Mouse (Mus musculus) E14TG2a.4 (cell line): ENCODE data around the gene Nr1i3.
A peak's percentile ranks its signal among the peaks of the same experiment; 100 is the strongest.
"Not testable (repeated sequence)": the region's sequence is repeated elsewhere in the genome, so short reads cannot be mapped to it uniquely, and the experiment has no call there.

Experiments used
- H3K27me3 ChIP-seq: 2 replicates; pipeline ENCODE4 v1.6.1; 2014; ENCODE audit warnings: low read length, control low read depth; ENCODE audit not compliant: insufficient read depth
- H3K36me3 ChIP-seq: 2 replicates; pipeline ENCODE4 v1.6.1; 2014; ENCODE audit warnings: low read length, control low read depth; ENCODE audit not compliant: insufficient read depth
- H3K4me1 ChIP-seq: replicated peaks from 2 replicates; pipeline ENCODE4 v1.6.1; 2014; ENCODE audit warnings: low read depth, low read length, control low read depth
- H3K4me3 ChIP-seq: replicated peaks from 2 replicates; pipeline ENCODE4 v1.5.1; 2014; ENCODE audit warnings: mild to moderate bottlenecking, low read length
- H3K9me3 ChIP-seq: 2 replicates; pipeline ENCODE4 v1.6.1; 2014; ENCODE audit warnings: low read length, control low read depth
- CTCF ChIP-seq: conservative IDR thresholded peaks from 2 replicates; pipeline ENCODE4 v1.5.1; 2014; ENCODE audit warnings: low read length
- NANOG ChIP-seq: IDR thresholded peaks from 2 replicates; pipeline ENCODE4 v1.6.1; 2014; ENCODE audit warnings: borderline replicate concordance, low read length, mixed read lengths
- POU5F1 ChIP-seq: IDR thresholded peaks from 2 replicates; pipeline ENCODE4 v1.6.1; 2014; ENCODE audit warnings: low read length, borderline replicate concordance

Gene Nr1i3

DNA sequence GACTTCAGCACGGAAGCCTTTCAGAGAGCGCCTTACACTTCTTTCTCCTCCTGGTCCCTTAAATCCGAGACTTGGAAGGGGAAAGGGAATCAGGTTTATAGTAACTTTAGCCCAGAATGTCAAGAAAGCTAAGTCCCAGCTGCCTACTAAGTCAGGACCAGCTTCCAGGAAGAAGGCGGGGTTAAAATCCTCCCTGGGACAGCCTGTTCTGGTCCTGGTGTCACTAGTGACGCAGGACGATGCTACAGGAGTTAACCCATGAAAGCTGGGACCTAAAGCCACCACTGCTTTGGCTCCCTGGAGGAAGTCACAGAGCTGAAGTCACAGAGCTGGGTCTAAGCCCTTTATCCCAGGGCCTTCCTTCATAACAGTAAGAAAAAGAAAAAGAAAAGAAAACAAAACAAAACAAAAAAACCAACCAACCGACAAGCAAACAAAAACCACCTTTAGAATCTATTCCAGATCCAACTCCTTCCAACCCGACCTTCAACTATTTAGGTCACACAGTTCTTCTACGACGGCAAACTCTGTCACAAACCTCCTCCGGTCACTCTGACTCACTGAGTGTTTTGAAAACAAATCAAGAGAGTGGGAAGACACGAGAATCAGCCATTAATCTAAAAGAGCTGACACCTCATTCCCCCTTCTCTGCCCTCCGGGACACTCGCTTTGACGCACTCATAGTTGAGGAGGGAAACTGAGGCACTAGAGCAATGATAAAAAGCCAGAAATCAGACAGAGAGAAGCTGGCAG is 26.4 kb downstream of the Nr1i3 start:
- no peaks in the 10 kb centered on the region for H3K9me3 ChIP-seq
- TF ChIP-seq CTCF = no peak
- no peak for TF ChIP-seq NANOG
- TF ChIP-seq POU5F1 = no peak
- no peaks in the 10 kb centered on the region for H3K27me3 ChIP-seq
- peaks cover 88% of the 10 kb centered on the region for H3K36me3 ChIP-seq
- peaks cover 57% of the 10 kb centered on the region for H3K4me1 ChIP-seq
- no peak overlapping the region for H3K4me3 ChIP-seq

DNA sequence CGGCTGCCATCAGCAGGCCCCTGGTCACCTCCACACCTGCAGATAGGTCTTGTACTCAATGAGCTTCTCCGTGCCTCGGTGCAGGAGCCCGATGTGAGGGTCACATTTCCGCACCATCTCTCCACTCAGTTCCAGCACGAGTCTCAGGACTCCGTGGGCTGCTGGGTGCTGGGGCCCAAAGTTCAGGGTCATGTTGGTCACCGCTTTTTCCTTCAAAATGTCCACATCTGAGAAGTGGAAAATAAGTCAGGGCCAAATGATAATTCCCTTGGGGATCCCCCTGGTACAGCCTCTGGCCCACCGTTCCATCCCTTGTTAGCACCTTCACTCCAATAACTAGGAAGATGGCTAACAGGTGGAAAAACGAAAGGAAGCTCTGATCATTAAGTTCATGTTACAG is 27.1 kb downstream of the Nr1i3 start:
- no peak overlapping the region for H3K4me3 ChIP-seq
- peaks cover 64% of the 10 kb centered on the region for H3K4me1 ChIP-seq
- TF ChIP-seq POU5F1 (no peak), CTCF (no peak), NANOG (no peak)
- H3K36me3 ChIP-seq = peaks cover 85% of the 10 kb centered on the region
- H3K27me3 ChIP-seq = no peaks in the 10 kb centered on the region
- no peaks in the 10 kb centered on the region for H3K9me3 ChIP-seq

DNA sequence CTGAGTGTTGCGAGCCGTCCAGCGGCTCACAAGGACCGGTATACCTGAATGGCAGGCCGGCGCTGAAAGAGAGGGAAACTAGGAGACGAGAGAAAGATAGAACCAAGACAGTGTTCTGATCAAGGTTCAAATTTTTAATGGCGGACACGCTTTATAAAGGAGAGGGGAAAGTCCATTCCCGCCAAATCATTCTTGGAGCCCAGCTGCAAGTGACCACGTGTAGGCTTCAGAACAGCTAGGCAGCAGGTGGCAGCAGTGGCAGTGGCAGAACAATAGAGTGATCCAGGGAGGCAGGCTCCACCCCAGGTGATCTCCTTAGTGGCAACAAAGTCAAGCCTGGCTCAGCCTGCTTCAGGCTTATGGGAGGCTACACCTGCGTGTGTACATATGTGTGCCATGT is 28.2 kb downstream of the Nr1i3 start:
- peaks cover 76% of the 10 kb centered on the region for H3K36me3 ChIP-seq
- not testable (repeated sequence) for H3K27me3 ChIP-seq, H3K4me3 ChIP-seq, H3K9me3 ChIP-seq
- peaks cover 64% of the 10 kb centered on the region for H3K4me1 ChIP-seq

GRCm38 (mm10) chr1:171245353-171245752 is 31.6 kb downstream of the Nr1i3 start:
- TF ChIP-seq POU5F1 = no peak
- TF ChIP-seq NANOG = no peak
- TF ChIP-seq CTCF = no peak
- Histone ChIP-seq H3K4me3 (no peak overlapping the region; the same call in 1 of the 2 replicates), H3K4me1 (peaks cover 74% of the 10 kb centered on the region), H3K36me3 (peaks cover 45% of the 10 kb centered on the region), H3K27me3 (peaks cover 2% of the 10 kb centered on the region; the same call in 1 of the 2 replicates), H3K9me3 (no peaks in the 10 kb centered on the region)

DNA sequence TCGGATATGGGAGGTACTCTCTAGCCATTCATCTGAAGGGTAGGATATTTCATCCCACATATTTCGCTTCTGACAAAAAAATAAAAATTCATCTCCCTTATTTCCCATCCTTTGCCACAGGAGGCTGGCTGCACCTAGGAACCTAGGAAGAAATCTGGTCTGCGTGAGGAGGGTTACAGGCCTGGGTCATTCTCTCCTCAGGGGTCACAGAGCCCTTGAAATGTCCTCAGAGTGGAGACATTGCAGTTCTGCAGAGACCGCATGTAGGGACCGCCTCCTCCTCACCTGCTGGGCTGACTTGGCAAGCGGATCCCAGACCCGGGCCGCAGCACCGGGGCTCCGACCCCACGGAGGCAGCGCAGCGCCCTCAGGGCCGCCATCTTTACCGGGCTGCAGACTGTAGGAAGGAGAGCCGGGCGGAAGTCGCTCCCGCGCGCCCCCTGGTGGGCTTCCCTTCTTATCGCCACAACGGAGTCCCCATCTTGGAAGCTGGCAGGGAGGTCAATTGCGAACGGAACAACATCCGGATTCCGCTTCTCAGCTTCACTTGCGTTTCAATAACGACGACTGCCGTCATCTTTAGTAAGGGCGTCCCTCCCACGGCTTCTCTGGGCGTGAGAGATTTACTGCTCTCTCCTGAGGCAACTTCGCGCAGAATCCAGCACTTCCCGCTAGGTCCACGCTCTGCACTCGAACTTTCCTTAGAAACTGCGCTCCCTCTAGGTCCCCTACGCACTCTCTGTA is 33.1 kb downstream of the Nr1i3 start:
- TF ChIP-seq CTCF (peak; percentile 59), POU5F1 (no peak), NANOG (no peak)
- H3K4me1 ChIP-seq = peaks cover 74% of the 10 kb centered on the region
- peaks cover 30% of the 10 kb centered on the region for H3K36me3 ChIP-seq
- H3K27me3 ChIP-seq = peaks cover 11% of the 10 kb centered on the region; the same call in 1 of the 2 replicates
- peak overlapping the region; percentile 91 for H3K4me3 ChIP-seq
- no peaks in the 10 kb centered on the region for H3K9me3 ChIP-seq

- H3K4me1 ChIP-seq = peaks cover 75% of the 10 kb centered on the region
- no peak for TF ChIP-seq POU5F1
- no peak for TF ChIP-seq NANOG
- no peak for TF ChIP-seq CTCF
- H3K27me3 ChIP-seq = peaks cover 11% of the 10 kb centered on the region; the same call in 1 of the 2 replicates
- H3K4me3 ChIP-seq = peak overlapping the region; percentile 91
- no peaks in the 10 kb centered on the region for H3K9me3 ChIP-seq
- peaks cover 27% of the 10 kb centered on the region for H3K36me3 ChIP-seq
Observed at GRCm38 (mm10) chr1:171247453-171247841, 33.7 kb downstream of the Nr1i3 start.

DNA sequence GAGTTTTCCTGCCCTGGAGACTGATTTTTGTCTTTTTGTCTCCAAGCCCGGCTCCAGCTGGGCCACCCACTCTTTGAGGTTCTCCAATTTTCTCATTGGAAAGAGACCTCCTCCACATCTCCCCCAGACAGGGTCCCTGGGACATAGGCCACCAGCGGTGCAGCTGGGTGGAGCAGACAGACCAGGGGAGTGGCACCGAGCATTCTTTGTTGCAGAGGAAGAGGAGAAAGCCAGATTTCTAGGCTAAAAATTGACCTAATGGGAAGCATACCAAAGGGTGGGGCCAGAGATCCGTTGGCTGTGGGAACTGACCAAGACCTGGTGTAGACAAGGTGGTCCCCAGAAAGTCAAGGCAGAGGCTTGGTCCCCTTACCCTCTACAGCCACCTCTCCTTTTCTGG is 34.1 kb downstream of the Nr1i3 start:
- H3K27me3 ChIP-seq = peaks cover 12% of the 10 kb centered on the region; the same call in 1 of the 2 replicates
- no peaks in the 10 kb centered on the region for H3K9me3 ChIP-seq
- peak overlapping the region; percentile 91 for H3K4me3 ChIP-seq
- peaks cover 75% of the 10 kb centered on the region for H3K4me1 ChIP-seq
- H3K36me3 ChIP-seq = peaks cover 22% of the 10 kb centered on the region
- no peak for TF ChIP-seq CTCF
- no peak for TF ChIP-seq POU5F1
- TF ChIP-seq NANOG = no peak

DNA sequence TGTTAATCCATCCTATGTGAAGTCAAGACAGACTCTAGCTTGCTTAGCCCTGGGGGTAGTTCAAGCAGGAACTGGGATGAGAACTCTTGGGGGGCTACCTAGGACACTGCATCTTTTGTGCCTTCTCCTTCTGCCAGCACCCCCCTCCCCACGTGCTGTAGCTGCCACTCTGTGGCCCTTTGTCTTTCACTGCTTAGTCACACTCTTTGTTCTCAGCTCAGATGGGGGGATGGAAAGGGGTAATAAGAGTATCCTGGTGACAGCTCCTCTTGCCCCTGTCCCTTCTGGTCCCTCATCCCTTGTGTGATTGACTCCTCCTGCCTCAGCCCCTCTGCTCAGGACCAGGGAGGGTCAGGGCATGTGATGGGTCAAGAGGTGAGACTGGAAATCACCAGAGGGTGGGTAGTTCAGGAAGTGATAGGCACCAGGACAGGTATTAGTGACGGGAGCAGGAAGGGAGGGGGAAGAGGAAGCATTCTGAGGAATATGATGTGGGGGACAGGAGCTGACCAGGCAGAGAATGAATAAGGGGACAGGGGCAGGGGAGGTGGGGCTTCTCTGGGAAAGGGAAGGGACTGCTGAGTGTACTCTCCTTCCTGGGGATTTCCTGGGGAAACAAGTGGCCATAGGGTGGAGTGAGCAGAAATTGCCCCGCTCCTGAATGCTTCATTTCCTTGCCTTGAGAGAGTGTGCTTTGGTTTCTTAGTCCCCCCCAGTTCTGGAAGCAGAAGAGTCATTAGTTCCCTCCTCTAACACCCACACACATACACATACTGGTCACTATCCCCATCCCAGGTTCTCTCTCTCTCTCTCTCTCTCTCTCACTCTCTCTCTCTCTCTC is 34.8 kb downstream of the Nr1i3 start:
- peaks cover 78% of the 10 kb centered on the region for H3K4me1 ChIP-seq
- peaks cover 15% of the 10 kb centered on the region for H3K36me3 ChIP-seq
- peaks cover 15% of the 10 kb centered on the region for H3K27me3 ChIP-seq
- H3K9me3 ChIP-seq = no peaks in the 10 kb centered on the region
- TF ChIP-seq POU5F1 (no peak), CTCF (no peak), NANOG (no peak)
- peak overlapping the region; percentile 91 for H3K4me3 ChIP-seq
